Mouse (Mus musculus): ENCODE results near the gene Tnnt1. TPM values are rescaled to one million over a fixed set of nuclear protein-coding genes. Genes with fewer than 3 reads are reported as not detected.
A peak's percentile ranks its signal among the peaks of the same experiment; 100 is the strongest.

The Tnnt1 gene
- total and polyA plus RNA-seq, 2 experiments from 2014 or later, result 27.4 to 93.7 TPM

DNA sequence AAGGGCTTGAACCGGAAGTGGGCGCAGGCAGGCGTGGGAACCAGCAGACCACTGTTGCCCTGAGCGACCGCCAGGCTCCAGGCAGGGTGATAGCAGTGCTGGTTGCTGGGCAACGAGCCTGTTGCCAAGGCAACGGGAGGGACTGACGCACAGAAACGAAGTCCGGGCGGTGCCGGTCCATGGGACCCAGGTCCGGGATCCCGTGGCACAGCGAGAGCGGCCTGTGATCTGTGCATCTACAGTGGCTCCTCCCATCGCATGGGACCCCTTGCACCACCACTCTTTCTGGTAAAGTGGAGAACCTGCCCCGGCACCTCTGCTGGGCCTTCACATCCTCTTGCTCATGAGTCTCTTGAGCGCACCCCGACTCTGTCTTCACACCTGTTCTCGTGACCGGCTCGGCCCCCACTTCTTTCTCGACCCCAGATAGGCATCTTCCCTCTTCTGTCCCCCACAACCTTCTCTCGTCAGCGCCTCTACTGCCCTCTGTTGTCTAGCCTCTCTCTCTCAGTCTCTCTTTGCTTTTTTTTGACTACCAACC is 30.5 kb upstream of the Tnnt1 start:
- no peaks in the 10 kb centered on the region for H3K4me1 ChIP-seq (ENCODE audit: control insufficient read depth, insufficient read depth)
- H3K9ac ChIP-seq (replicated peaks; ENCODE audit: low read depth, low read length), result no peak overlapping the region
- no peak for TF ChIP-seq EP300 (IDR thresholded peaks at IDR 0.05; ENCODE audit: low read depth)
- TF ChIP-seq CTCF (IDR thresholded peaks at IDR 0.05; ENCODE audit: low read depth), result no peak
- DNase-seq (ENCODE audit: low spot score) (no peak), ATAC-seq (ENCODE audit: insufficient read depth, low read depth) (peak; percentile 54; the same call in 1 of the 2 replicates)
- 0 out of 2 replicates have a peak overlapping the region, but pooled peaks have one; percentile 15 for H3K4me3 ChIP-seq (ENCODE audit: low read depth, low read length)
- peak overlapping the region; percentile 43 for H3K4me2 ChIP-seq (ENCODE audit: low read depth, low read length)
- no peak overlapping the region for H3K27ac ChIP-seq (ENCODE audit: low read depth)
- H3K36me3 ChIP-seq (replicated peaks; ENCODE audit: control insufficient read depth, insufficient read depth, low read length), result no peaks in the 10 kb centered on the region
- peaks cover 19% of the 10 kb centered on the region for H3K27me3 ChIP-seq (ENCODE audit: control insufficient read depth, insufficient read depth, low read length)
- H3K9me3 ChIP-seq (replicated peaks; ENCODE audit: control insufficient read depth, low read length), result no peaks in the 10 kb centered on the region
- WGBS, result 4% methylated on average over 26 of the region's 26 CpGs

DNA sequence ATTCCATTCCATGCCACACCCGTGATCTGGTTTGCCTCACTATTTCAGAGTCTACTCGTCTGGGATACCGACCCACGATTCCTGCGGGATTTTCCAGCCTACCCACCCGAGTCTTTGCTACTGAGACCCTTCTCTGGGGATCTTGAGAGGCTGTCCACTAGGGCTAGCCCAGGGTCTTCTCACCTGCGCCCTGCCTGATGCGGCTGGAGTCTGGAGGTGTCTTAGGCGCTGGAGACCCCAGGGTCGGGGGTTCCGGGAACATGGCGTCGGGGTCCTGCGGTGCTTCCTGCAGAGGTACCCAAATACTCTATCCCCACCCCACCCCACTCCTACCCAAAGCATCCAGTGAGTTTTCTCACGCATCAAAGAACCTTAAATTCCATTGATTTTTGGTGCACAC is 29.9 kb upstream of the Tnnt1 start:
- no peak for DNase-seq (ENCODE audit: low spot score)
- H3K4me3 ChIP-seq (ENCODE audit: low read depth, low read length), result no peak overlapping the region
- peaks cover 19% of the 10 kb centered on the region for H3K27me3 ChIP-seq (ENCODE audit: control insufficient read depth, insufficient read depth, low read length)
- H3K4me1 ChIP-seq (ENCODE audit: control insufficient read depth, insufficient read depth), result no peaks in the 10 kb centered on the region
- no peaks in the 10 kb centered on the region for H3K36me3 ChIP-seq (replicated peaks; ENCODE audit: control insufficient read depth, insufficient read depth, low read length)
- 0 out of 2 replicates have a peak, but pooled peaks have one; percentile 12 for ATAC-seq (ENCODE audit: insufficient read depth, low read depth)
- TF ChIP-seq EP300 (IDR thresholded peaks at IDR 0.05; ENCODE audit: low read depth) (no peak), CTCF (IDR thresholded peaks at IDR 0.05; ENCODE audit: low read depth) (no peak)
- no peak overlapping the region; the same call in 1 of the 2 replicates for H3K4me2 ChIP-seq (ENCODE audit: low read depth, low read length)
- 59% methylated on average over 15 of the region's 15 CpGs for WGBS
- no peak overlapping the region for H3K9ac ChIP-seq (replicated peaks; ENCODE audit: low read depth, low read length)
- no peaks in the 10 kb centered on the region for H3K9me3 ChIP-seq (replicated peaks; ENCODE audit: control insufficient read depth, low read length)
- H3K27ac ChIP-seq (ENCODE audit: low read depth), result no peak overlapping the region

- Histone ChIP-seq H3K27me3 (ENCODE audit: control insufficient read depth, insufficient read depth, low read length) (peaks cover 14% of the 10 kb centered on the region), H3K4me3 (ENCODE audit: low read depth, low read length) (no peak overlapping the region), H3K4me1 (ENCODE audit: control insufficient read depth, insufficient read depth) (no peaks in the 10 kb centered on the region), H3K27ac (ENCODE audit: low read depth) (no peak overlapping the region), H3K9me3 (replicated peaks; ENCODE audit: control insufficient read depth, low read length) (no peaks in the 10 kb centered on the region), H3K36me3 (replicated peaks; ENCODE audit: control insufficient read depth, insufficient read depth, low read length) (no peaks in the 10 kb centered on the region), H3K4me2 (ENCODE audit: low read depth, low read length) (no peak overlapping the region), H3K9ac (replicated peaks; ENCODE audit: low read depth, low read length) (no peak overlapping the region)
- ATAC-seq (ENCODE audit: insufficient read depth, low read depth), result no peak
- no peak for TF ChIP-seq CTCF (IDR thresholded peaks at IDR 0.05; ENCODE audit: low read depth)
- TF ChIP-seq EP300 (IDR thresholded peaks at IDR 0.05; ENCODE audit: low read depth), result no peak
- 39% methylated on average over 17 of the region's 17 CpGs for WGBS
- DNase-seq (ENCODE audit: low spot score), result no peak
Observed at GRCm38 (mm10) chr7:4542013-4542412, 25.8 kb upstream of the Tnnt1 start.

DNA sequence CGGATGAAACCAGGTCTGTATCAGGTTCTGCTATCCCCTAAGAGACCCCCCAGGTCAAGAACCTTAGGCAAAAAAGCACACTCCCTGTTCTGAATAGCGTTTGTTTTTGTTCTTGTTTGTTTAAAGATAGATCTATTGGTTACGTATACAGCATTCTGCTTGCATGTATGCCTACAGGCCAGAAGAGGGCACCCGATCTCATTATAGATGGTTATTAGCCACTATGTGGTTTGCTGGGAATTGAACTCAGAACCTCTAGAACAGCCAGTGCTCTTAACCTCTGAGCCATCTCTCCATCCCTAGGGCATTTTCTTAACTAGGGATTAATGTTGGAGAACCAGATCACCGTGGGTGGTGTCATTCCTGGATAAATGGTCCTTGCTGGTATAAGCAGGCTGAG is 25.2 kb upstream of the Tnnt1 start:
- ATAC-seq (ENCODE audit: insufficient read depth, low read depth), result no peak
- H3K4me1 ChIP-seq (ENCODE audit: control insufficient read depth, insufficient read depth), result no peaks in the 10 kb centered on the region
- H3K36me3 ChIP-seq (replicated peaks; ENCODE audit: control insufficient read depth, insufficient read depth, low read length), result no peaks in the 10 kb centered on the region
- no peaks in the 10 kb centered on the region for H3K9me3 ChIP-seq (replicated peaks; ENCODE audit: control insufficient read depth, low read length)
- H3K27me3 ChIP-seq (ENCODE audit: control insufficient read depth, insufficient read depth, low read length), result peaks cover 8% of the 10 kb centered on the region
- no peak for DNase-seq (ENCODE audit: low spot score)
- TF ChIP-seq EP300 (IDR thresholded peaks at IDR 0.05; ENCODE audit: low read depth), result no peak
- no peak for TF ChIP-seq CTCF (IDR thresholded peaks at IDR 0.05; ENCODE audit: low read depth)
- H3K27ac ChIP-seq (ENCODE audit: low read depth), result no peak overlapping the region
- 57% methylated on average over 5 of the region's 5 CpGs for WGBS
- no peak overlapping the region for H3K4me2 ChIP-seq (ENCODE audit: low read depth, low read length)
- H3K9ac ChIP-seq (replicated peaks; ENCODE audit: low read depth, low read length), result no peak overlapping the region
- no peak overlapping the region for H3K4me3 ChIP-seq (ENCODE audit: low read depth, low read length)

DNA sequence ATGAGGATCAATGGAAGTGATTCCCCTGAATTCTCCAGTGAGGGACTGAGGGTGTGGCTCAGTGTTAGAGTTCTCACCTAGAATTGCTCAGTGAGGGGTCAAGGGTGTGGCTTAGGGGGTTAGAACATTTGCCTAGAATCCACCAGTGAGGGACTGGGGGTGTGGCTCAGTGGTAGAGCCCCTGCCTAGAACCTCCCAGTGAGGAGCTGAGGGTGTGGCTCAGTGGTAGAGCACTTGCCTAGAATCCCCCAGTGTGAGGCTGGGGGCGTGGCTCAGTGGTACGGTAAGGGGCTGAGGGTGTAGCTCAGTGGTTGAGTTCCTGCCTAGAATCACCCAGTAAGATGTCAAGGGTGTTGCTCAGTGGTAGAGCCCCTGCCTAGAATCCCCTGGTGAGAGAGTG is 22.8 kb upstream of the Tnnt1 start:
- H3K4me2 ChIP-seq (ENCODE audit: low read depth, low read length), result no peak overlapping the region
- H3K4me1 ChIP-seq (ENCODE audit: control insufficient read depth, insufficient read depth), result no peaks in the 10 kb centered on the region
- 68% methylated on average over 2 of the region's 2 CpGs for WGBS
- ATAC-seq (ENCODE audit: insufficient read depth, low read depth), result no peak
- DNase-seq (ENCODE audit: low spot score), result no peak
- no peak overlapping the region for H3K27ac ChIP-seq (ENCODE audit: low read depth)
- no peaks in the 10 kb centered on the region for H3K36me3 ChIP-seq (replicated peaks; ENCODE audit: control insufficient read depth, insufficient read depth, low read length)
- 0 out of 2 replicates have a peak, but pooled peaks cover 3% of the 10 kb centered on the region for H3K27me3 ChIP-seq (ENCODE audit: control insufficient read depth, insufficient read depth, low read length)
- H3K9ac ChIP-seq (replicated peaks; ENCODE audit: low read depth, low read length), result no peak overlapping the region
- TF ChIP-seq CTCF (IDR thresholded peaks at IDR 0.05; ENCODE audit: low read depth) (no peak), EP300 (IDR thresholded peaks at IDR 0.05; ENCODE audit: low read depth) (no peak)
- no peaks in the 10 kb centered on the region for H3K9me3 ChIP-seq (replicated peaks; ENCODE audit: control insufficient read depth, low read length)
- H3K4me3 ChIP-seq (ENCODE audit: low read depth, low read length), result no peak overlapping the region

DNA sequence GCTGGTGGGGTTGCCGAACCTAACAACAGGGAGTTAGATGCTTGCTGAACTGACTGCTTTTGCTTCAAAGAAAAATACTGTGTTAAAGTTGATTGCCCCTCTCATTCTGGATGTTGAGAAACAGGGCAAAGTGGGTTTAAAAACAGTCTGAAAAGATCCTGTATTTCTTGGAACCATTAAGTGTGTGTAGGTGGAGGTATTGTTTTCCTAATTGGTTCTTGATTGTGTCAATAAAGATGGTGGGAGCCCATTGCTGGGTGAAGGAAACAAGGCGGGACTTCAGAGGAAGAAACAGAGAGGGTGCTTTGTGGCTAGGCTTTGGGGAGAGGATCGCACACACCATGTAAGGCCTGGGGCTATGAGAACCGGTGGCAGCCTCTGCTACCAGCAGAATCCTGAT is 21.0 kb upstream of the Tnnt1 start:
- no peaks in the 10 kb centered on the region for H3K36me3 ChIP-seq (replicated peaks; ENCODE audit: control insufficient read depth, insufficient read depth, low read length)
- no peak for TF ChIP-seq EP300 (IDR thresholded peaks at IDR 0.05; ENCODE audit: low read depth)
- no peak for TF ChIP-seq CTCF (IDR thresholded peaks at IDR 0.05; ENCODE audit: low read depth)
- H3K9me3 ChIP-seq (replicated peaks; ENCODE audit: control insufficient read depth, low read length), result no peaks in the 10 kb centered on the region
- H3K4me2 ChIP-seq (ENCODE audit: low read depth, low read length), result no peak overlapping the region
- WGBS, result 50% methylated on average over 4 of the region's 4 CpGs
- no peaks in the 10 kb centered on the region for H3K4me1 ChIP-seq (ENCODE audit: control insufficient read depth, insufficient read depth)
- H3K4me3 ChIP-seq (ENCODE audit: low read depth, low read length), result no peak overlapping the region
- H3K27ac ChIP-seq (ENCODE audit: low read depth), result no peak overlapping the region
- ATAC-seq (ENCODE audit: insufficient read depth, low read depth), result no peak
- no peak for DNase-seq (ENCODE audit: low spot score)
- H3K9ac ChIP-seq (replicated peaks; ENCODE audit: low read depth, low read length), result no peak overlapping the region
- H3K27me3 ChIP-seq (ENCODE audit: control insufficient read depth, insufficient read depth, low read length), result 0 out of 2 replicates have a peak, but pooled peaks cover 3% of the 10 kb centered on the region

Data from heart, postnatal 0 days (tissue).